Mouse (Mus musculus): Measurements from ENCODE around the gene Sema4f.

Gene Sema4f

GRCm38 (mm10) chr6:82939167-82939912 lies at the start of gene Sema4f:
Sema4f (minus strand) TSS chr6:82939769.
- no peak for DNase-seq (ENCODE audit: low read depth, low spot score)

- no peak for DNase-seq (ENCODE audit: low read depth, low spot score)
Measured at GRCm38 (mm10) chr6:82987411-82987971, 47.9 kb upstream of the Sema4f start.

GRCm38 (mm10) chr6:82971031-82971430 lies 31.5 kb upstream of the Sema4f start:
- peak; percentile 51 for DNase-seq (ENCODE audit: low read depth, low spot score)

- no peak for DNase-seq (ENCODE audit: low read depth, low spot score)
Measured at GRCm38 (mm10) chr6:82969249-82970084, 29.9 kb upstream of the Sema4f start.

- no peak for DNase-seq (ENCODE audit: low read depth, low spot score)
Measured at GRCm38 (mm10) chr6:82961664-82962063, 22.1 kb upstream of the Sema4f start.

GRCm38 (mm10) chr6:82956553-82957251 lies 17.1 kb upstream of the Sema4f start:
- DNase-seq (ENCODE audit: low read depth, low spot score): no peak

- no peak for DNase-seq (ENCODE audit: low read depth, low spot score)
Measured at GRCm38 (mm10) chr6:82946651-82947050, 7.1 kb upstream of the Sema4f start, which contains the start of gene M1ap. M1ap (plus strand) TSS chr6:82946902.

GRCm38 (mm10) chr6:82945750-82946149 lies 6.2 kb upstream of the Sema4f start:
- DNase-seq (ENCODE audit: low read depth, low spot score): no peak

- DNase-seq (ENCODE audit: low read depth, low spot score): no peak
Measured at GRCm38 (mm10) chr6:82940765-82941164, 1.2 kb upstream of the Sema4f start.

- DNase-seq (ENCODE audit: low read depth, low spot score): no peak
Measured at GRCm38 (mm10) chr6:82934616-82935230, 4.8 kb downstream of the Sema4f start.

GRCm38 (mm10) chr6:82927617-82928016 lies 12.0 kb downstream of the Sema4f start:
- DNase-seq (ENCODE audit: low read depth, low spot score): no peak

GRCm38 (mm10) chr6:82926528-82926927 lies 13.0 kb downstream of the Sema4f start:
- no peak for DNase-seq (ENCODE audit: low read depth, low spot score)

GRCm38 (mm10) chr6:82926106-82926505 lies 13.5 kb downstream of the Sema4f start:
- DNase-seq (ENCODE audit: low read depth, low spot score): no peak

- no peak for DNase-seq (ENCODE audit: low read depth, low spot score)
Measured at GRCm38 (mm10) chr6:82925005-82925404, 14.6 kb downstream of the Sema4f start.

GRCm38 (mm10) chr6:82921426-82922224 lies 17.9 kb downstream of the Sema4f start:
- DNase-seq (ENCODE audit: low read depth, low spot score): no peak

GRCm38 (mm10) chr6:82919520-82919919 lies 20.0 kb downstream of the Sema4f start:
- no peak for DNase-seq (ENCODE audit: low read depth, low spot score)

GRCm38 (mm10) chr6:82918371-82918770 lies 21.2 kb downstream of the Sema4f start:
- no peak for DNase-seq (ENCODE audit: low read depth, low spot score)

- no peak for DNase-seq (ENCODE audit: low read depth, low spot score)
Measured at GRCm38 (mm10) chr6:82917778-82918129, 21.8 kb downstream of the Sema4f start.

- DNase-seq (ENCODE audit: low read depth, low spot score): no peak
Measured at GRCm38 (mm10) chr6:82917076-82917777, 22.3 kb downstream of the Sema4f start.

GRCm38 (mm10) chr6:82916459-82916858 lies 23.1 kb downstream of the Sema4f start:
- no peak for DNase-seq (ENCODE audit: low read depth, low spot score)

Measured in skeletal muscle tissue, adult 2 months (tissue).